Mouse (Mus musculus): ENCODE measurements around the gene Ifna1.

DNA sequence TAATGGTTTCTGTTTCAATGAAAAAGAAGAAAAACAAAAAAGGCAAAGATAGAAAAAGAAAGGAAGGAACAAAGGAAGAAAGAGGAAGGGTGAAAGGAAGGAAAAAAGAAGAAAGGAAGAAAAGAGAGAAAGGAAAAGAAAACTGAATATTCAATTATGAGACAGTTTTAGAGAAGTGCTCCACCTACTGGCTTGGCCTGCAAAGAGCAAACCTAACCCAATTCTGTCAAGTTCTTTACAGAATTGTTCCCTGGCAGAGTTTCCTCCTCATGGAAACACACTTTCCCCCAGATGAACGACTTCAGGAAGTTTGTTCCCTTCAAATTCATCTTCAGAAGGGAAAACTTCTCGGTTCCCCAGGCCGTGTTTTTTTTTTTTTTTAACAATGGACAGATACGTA lies 26.9 kb upstream of the Ifna1 start:
- TF ChIP-seq HCFC1 (IDR thresholded peaks at IDR 0.05; ENCODE audit: borderline replicate concordance, insufficient read depth, low read length), result no peak
- TF ChIP-seq CHD2 (IDR thresholded peaks at IDR 0.05; ENCODE audit: low read depth, low read length), result no peak
- no peak for TF ChIP-seq ZNF384 (IDR thresholded peaks at IDR 0.05; ENCODE audit: low read depth, low read length)

All from ES-E14 (cell line).